Comparison of ENCODE assay signal across 9 mouse cellular contexts in the genomic region with DNA sequence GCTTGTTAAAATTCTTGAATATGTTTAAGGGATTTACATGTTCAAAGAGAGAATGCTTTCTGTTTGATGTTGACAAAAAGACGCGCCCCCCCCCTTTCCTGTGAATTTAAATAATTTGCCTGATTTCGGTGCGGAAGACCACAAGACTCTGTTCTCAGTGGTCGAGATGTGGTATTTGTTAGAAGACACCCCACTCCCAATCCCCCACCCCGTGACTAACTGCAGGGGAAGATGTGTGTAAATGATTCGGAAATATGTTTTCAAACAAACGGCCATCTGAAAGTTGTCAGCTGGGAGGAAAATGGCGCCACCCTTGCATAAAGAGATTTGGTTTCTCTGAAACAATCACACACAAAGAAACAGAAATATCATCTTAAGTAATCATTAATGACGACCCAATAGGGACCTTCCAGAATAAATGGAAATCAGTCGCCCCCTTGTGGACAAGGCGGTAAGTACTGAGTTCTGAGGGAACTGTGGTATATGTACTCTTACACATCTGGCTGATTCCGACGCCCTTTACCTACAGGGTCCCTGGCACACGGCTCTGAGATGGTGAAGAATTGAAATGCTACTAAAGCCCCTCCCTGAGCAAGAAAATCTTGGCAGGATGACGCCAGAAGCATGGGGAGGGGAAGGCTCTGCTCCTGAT. TPM values are rescaled to one million over a fixed set of nuclear protein-coding genes. Genes with fewer than 3 reads are reported as not detected.
DNase-seq lines count a peak whose midpoint lies in the region; ATAC-seq and TF ChIP-seq lines count a peak whose summit lies in the region.
"Had no signal": no experiment of that assay in that cellular context is flagged by ENCODE, and none has a peak within 500 bp of the region (broad histone marks: within the 10 kb centered on the region; RNA-seq: fewer than 3 reads in every experiment).

No protein-coding gene starts in this region.

- H3K9me3 ChIP-seq in forebrain, postnatal 0 days (ENCODE audit: low read length) = no peaks in the 10 kb centered on the region
- no peaks in the 10 kb centered on the region for H3K9me3 ChIP-seq in hindbrain, embryonic 16.5 days (ENCODE audit: control insufficient read depth, low read length)
- H3K9me3 ChIP-seq in stomach, embryonic 14.5 days (ENCODE audit: control insufficient read depth, low read depth, low read length) = no peaks in the 10 kb centered on the region

- H3K4me1 ChIP-seq in forebrain, postnatal 0 days (ENCODE audit: insufficient read depth) = no peaks in the 10 kb centered on the region; the same call in 1 of the 2 replicates
- no peaks in the 10 kb centered on the region for H3K4me1 ChIP-seq in hindbrain, embryonic 16.5 days (ENCODE audit: control insufficient read depth, insufficient read depth, low read depth, low read length)
- peaks cover 9% of the 10 kb centered on the region; the same call in 1 of the 2 replicates for H3K4me1 ChIP-seq in stomach, embryonic 14.5 days (ENCODE audit: control insufficient read depth, insufficient read depth, low read length)

- WGBS in forebrain, postnatal 0 days = 19% methylated on average over 16 of the region's 16 CpGs
- WGBS in hindbrain, embryonic 16.5 days = 28% methylated on average over 16 of the region's 16 CpGs
- WGBS in stomach, embryonic 14.5 days = 18% methylated on average over 16 of the region's 16 CpGs

- peak; percentile 89 for TF ChIP-seq CTCF in forebrain, postnatal 0 days (IDR thresholded peaks at IDR 0.05; ENCODE audit: low read depth)

- peak; percentile 85 for ATAC-seq in forebrain, postnatal 0 days
- ATAC-seq in hindbrain, embryonic 16.5 days = peak; percentile 62; the same call in 1 of the 2 replicates
- peak; percentile 54; the same call in 1 of the 2 replicates for ATAC-seq in megakaryocyte progenitor cell, adult 5-6 weeks (replicated peaks; ENCODE audit: poor library complexity)
- 0 out of 2 replicates have a peak, but pooled peaks have one; percentile 43 for ATAC-seq in stomach, embryonic 14.5 days (ENCODE audit: insufficient number of reproducible peaks, insufficient read depth, low FRiP score, low read depth)

- H3K4me2 ChIP-seq in forebrain, postnatal 0 days (ENCODE audit: low read depth) = peak overlapping the region; percentile 18
- no peak overlapping the region for H3K4me2 ChIP-seq in hindbrain, embryonic 16.5 days (ENCODE audit: low read length)
- H3K4me2 ChIP-seq in stomach, embryonic 14.5 days (replicated peaks; ENCODE audit: low read depth, low read length) = no peak overlapping the region

- H3K36me3 ChIP-seq in forebrain, postnatal 0 days (ENCODE audit: insufficient read depth) = no peaks in the 10 kb centered on the region
- H3K36me3 ChIP-seq in hindbrain, embryonic 16.5 days (ENCODE audit: control insufficient read depth, insufficient read depth, low read length) = no peaks in the 10 kb centered on the region
- H3K36me3 ChIP-seq in stomach, embryonic 14.5 days (ENCODE audit: control insufficient read depth, insufficient read depth, low read length) = no peaks in the 10 kb centered on the region
- H3K36me3 ChIP-seq: G1E had no signal

- H3K4me3 ChIP-seq in forebrain, postnatal 0 days (ENCODE audit: low read depth, low read length) = no peak overlapping the region
- H3K4me3 ChIP-seq in hindbrain, embryonic 16.5 days (ENCODE audit: low read length) = no peak overlapping the region
- H3K4me3 ChIP-seq in stomach, embryonic 14.5 days (ENCODE audit: low read depth, low read length) = no peak overlapping the region

- peak; percentile 57 for DNase-seq in cerebellum, adult 8-10 months
- DNase-seq in cerebellum, adult 11-12 months = no peak
- DNase-seq in c-Kit-positive CD71-positive TER-119-negative erythroid progenitor cells, embryonic 14.5 days (ENCODE audit: low read depth) = peak; percentile 13
- peak; percentile 90 for DNase-seq in forebrain, postnatal 0 days
- peak; percentile 50 to 68 for DNase-seq in layer of hippocampus, postnatal 36 days

- H3K9ac ChIP-seq in forebrain, postnatal 0 days = no peak overlapping the region
- H3K9ac ChIP-seq in hindbrain, embryonic 16.5 days (ENCODE audit: low read depth, low read length) = no peak overlapping the region
- H3K9ac ChIP-seq in stomach, embryonic 14.5 days (replicated peaks; ENCODE audit: low read depth, low read length) = no peak overlapping the region

- no peak overlapping the region for H3K27ac ChIP-seq in forebrain, postnatal 0 days (ENCODE audit: low read depth, low read length)
- no peak overlapping the region for H3K27ac ChIP-seq in hindbrain, embryonic 16.5 days (ENCODE audit: low read depth, low read length)
- no peak overlapping the region for H3K27ac ChIP-seq in stomach, embryonic 14.5 days (ENCODE audit: low read length)

- H3K27me3 ChIP-seq in forebrain, postnatal 0 days (ENCODE audit: insufficient read depth, low read length) = no peaks in the 10 kb centered on the region
- no peaks in the 10 kb centered on the region for H3K27me3 ChIP-seq in hindbrain, embryonic 16.5 days (replicated peaks; ENCODE audit: control insufficient read depth, insufficient read depth, low read length)
- H3K27me3 ChIP-seq in stomach, embryonic 14.5 days (ENCODE audit: control insufficient read depth, insufficient read depth, low read length) = no peaks in the 10 kb centered on the region

RNA-seq across cellular contexts. Expression of gene Gm3045, which starts 4.2 kb away (rescaled TPM):
- not detected in 2 replicates for total RNA-seq in forebrain, postnatal 0 days (2014; rRNA removed)
- polyA plus RNA-seq in forebrain, postnatal 0 days (2015; fragmentation: Nextera tagmentation; extraction: Ambion mirVana) = not detected in 2 replicates
- polyA plus RNA-seq in hindbrain, embryonic 16.5 days (2015; fragmentation: Nextera tagmentation; extraction: Ambion mirVana) = not detected in 2 replicates
- not detected for total RNA-seq in layer of hippocampus, postnatal 36 days (2021)
- not detected in 2 replicates for total RNA-seq in megakaryocyte progenitor cell, adult 5-6 weeks (2015)
- total RNA-seq in megakaryocyte progenitor cell, adult 5-6 weeks (2017) = not detected in 2 replicates
- not detected in 2 replicates for polyA plus RNA-seq in stomach, embryonic 14.5 days (2014; fragmentation: Nextera tagmentation; extraction: Ambion mirVana)
- polyA plus RNA-seq: G1E had no signal

RNA-seq across cellular contexts. Expression of gene Slc25a48, which starts 16.0 kb away (rescaled TPM):
- total RNA-seq in forebrain, postnatal 0 days (2014; rRNA removed) = not detected in 2 replicates
- polyA plus RNA-seq in forebrain, postnatal 0 days (2015; fragmentation: Nextera tagmentation; extraction: Ambion mirVana) = 0.06 TPM in 1 of 2 replicates, not detected in the other
- polyA plus RNA-seq in hindbrain, embryonic 16.5 days (2015; fragmentation: Nextera tagmentation; extraction: Ambion mirVana) = 0.06 TPM in 1 of 2 replicates, not detected in the other
- under 1 TPM in 1 of 2 experiments, not detected in 1; 0.10 TPM for total RNA-seq in layer of hippocampus, postnatal 36 days (2021)
- total RNA-seq in megakaryocyte progenitor cell, adult 5-6 weeks (2015) = 0.05 TPM in 1 of 2 replicates, not detected in the other
- not detected in 2 replicates for total RNA-seq in megakaryocyte progenitor cell, adult 5-6 weeks (2017)
- polyA plus RNA-seq in stomach, embryonic 14.5 days (2014; fragmentation: Nextera tagmentation; extraction: Ambion mirVana) = 0.09 and 0.27 TPM in 2 replicates
- polyA plus RNA-seq: G1E had no signal

RNA-seq across cellular contexts. Expression of gene Il9, which starts 59.8 kb away (rescaled TPM):
- total RNA-seq in forebrain, postnatal 0 days (2014; rRNA removed) = not detected in 2 replicates
- not detected in 2 replicates for polyA plus RNA-seq in forebrain, postnatal 0 days (2015; fragmentation: Nextera tagmentation; extraction: Ambion mirVana)
- polyA plus RNA-seq in hindbrain, embryonic 16.5 days (2015; fragmentation: Nextera tagmentation; extraction: Ambion mirVana) = not detected in 2 replicates
- not detected for total RNA-seq in layer of hippocampus, postnatal 36 days (2021)
- not detected in 2 replicates for total RNA-seq in megakaryocyte progenitor cell, adult 5-6 weeks (2015)
- not detected in 2 replicates for total RNA-seq in megakaryocyte progenitor cell, adult 5-6 weeks (2017)
- not detected in 2 replicates for polyA plus RNA-seq in stomach, embryonic 14.5 days (2014; fragmentation: Nextera tagmentation; extraction: Ambion mirVana)
- total RNA-seq: G1E had no signal
- polyA plus RNA-seq: G1E had no signal
